Mouse (Mus musculus) spleen, adult 18-20 months (tissue): ENCODE results near the gene Siah3.
"Not testable (repeated sequence)": the region's sequence is repeated elsewhere in the genome, so short reads cannot be mapped to it uniquely, and the experiment has no call there.

ENCODE experiments used
- DNase-seq, 2 experiments: peaks; one replicate each; pipeline ENCODE4 v3.0.0; 2022; ENCODE audit warnings: mixed read lengths in 2 of 2

Gene Siah3

GRCm38 (mm10) chr14:75455743-75456421 is at the start of gene Siah3:
TSS of gene Siah3 (plus strand) at chr14:75455982.
- no peak for DNase-seq

GRCm38 (mm10) chr14:75409772-75410171 is 46.0 kb upstream of the Siah3 start:
- no peak for DNase-seq

GRCm38 (mm10) chr14:75410392-75410791 is 45.4 kb upstream of the Siah3 start:
- DNase-seq, result no peak

- DNase-seq, result no peak
Measured at GRCm38 (mm10) chr14:75418721-75419120, 37.1 kb upstream of the Siah3 start.

GRCm38 (mm10) chr14:75419876-75420275 is 35.9 kb upstream of the Siah3 start:
- no peak for DNase-seq

GRCm38 (mm10) chr14:75420811-75421210 is 35.0 kb upstream of the Siah3 start:
- no peak for DNase-seq

GRCm38 (mm10) chr14:75431173-75431786 is 24.5 kb upstream of the Siah3 start:
- no peak for DNase-seq

- no peak for DNase-seq
Measured at GRCm38 (mm10) chr14:75432850-75433249, 22.9 kb upstream of the Siah3 start.

- DNase-seq, result no peak
Measured at GRCm38 (mm10) chr14:75434576-75434975, 21.2 kb upstream of the Siah3 start.

- peak in 1 of 2 experiments; percentile 6 for DNase-seq
Measured at GRCm38 (mm10) chr14:75444486-75445105, 11.2 kb upstream of the Siah3 start.

- DNase-seq, result peak; percentile 69 to 74
Measured at GRCm38 (mm10) chr14:75445281-75445947, 10.4 kb upstream of the Siah3 start.

- no peak for DNase-seq
Measured at GRCm38 (mm10) chr14:75445948-75446281, 9.9 kb upstream of the Siah3 start.

- DNase-seq, result not testable (repeated sequence)
Measured at GRCm38 (mm10) chr14:75446314-75446713, 9.5 kb upstream of the Siah3 start.

- no peak for DNase-seq
Measured at GRCm38 (mm10) chr14:75453906-75454305, 1.9 kb upstream of the Siah3 start.

GRCm38 (mm10) chr14:75454716-75455115 is 1.1 kb upstream of the Siah3 start:
- DNase-seq, result no peak

GRCm38 (mm10) chr14:75455361-75455742 is 430 bp upstream of the Siah3 start:
- DNase-seq, result no peak

GRCm38 (mm10) chr14:75456489-75457220 is 873 bp downstream of the Siah3 start:
- peak in 1 of 2 experiments; percentile 10 for DNase-seq

GRCm38 (mm10) chr14:75457221-75457600 is 1.4 kb downstream of the Siah3 start:
- DNase-seq, result no peak

GRCm38 (mm10) chr14:75459431-75459830 is 3.6 kb downstream of the Siah3 start:
- DNase-seq, result no peak

- no peak for DNase-seq
Measured at GRCm38 (mm10) chr14:75459991-75460390, 4.2 kb downstream of the Siah3 start.

- no peak for DNase-seq
Measured at GRCm38 (mm10) chr14:75460436-75460835, 4.7 kb downstream of the Siah3 start.

GRCm38 (mm10) chr14:75461770-75462169 is 6.0 kb downstream of the Siah3 start:
- no peak for DNase-seq

GRCm38 (mm10) chr14:75463171-75463570 is 7.4 kb downstream of the Siah3 start:
- no peak for DNase-seq
